Mouse (Mus musculus) T-helper 2 cell (primary cell): Measurements from ENCODE around the gene Nudt15.

Experiments
- in situ Hi-C: fragments of 300-600 bp; cut with MboI, MseI; formaldehyde crosslinking; loops from one replicate; pipeline ENCODE4 v1.15.1; 2025; ENCODE audit warnings: high pct_unique_total_duplicates

Gene Nudt15

GRCm38 (mm10) chr14:73507702-73508376, 40.2 kb downstream of the Nudt15 start:
- in situ Hi-C loops = loop anchor here (10.0 kb wide), 1 partner anchor 183 kb away; the partner anchor contains the start of gene Rb1

GRCm38 (mm10) chr14:73507200-73507599, 40.8 kb downstream of the Nudt15 start:
- in situ Hi-C loops = loop anchor here (10.0 kb wide), 1 partner anchor 182 kb away; the partner anchor contains the start of gene Rb1

DNA sequence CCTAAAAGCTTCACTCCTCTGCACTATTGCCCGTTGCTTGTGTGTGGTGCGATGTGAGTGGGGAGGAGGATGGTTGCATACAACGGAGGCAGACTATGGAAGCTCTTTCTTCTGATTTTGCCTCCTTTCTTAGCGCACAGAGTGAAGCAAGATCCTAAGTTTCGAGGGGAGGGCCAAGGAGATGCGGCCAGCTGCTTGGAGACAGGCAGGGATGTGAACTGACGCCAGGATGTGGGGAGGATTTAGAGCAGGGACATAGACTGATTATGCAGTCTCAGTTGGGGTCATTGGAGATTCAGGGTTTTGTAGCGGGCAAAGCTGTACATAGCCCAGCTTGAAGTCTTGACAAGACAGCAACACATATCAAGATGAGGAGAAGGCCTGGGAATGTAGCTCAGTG, 41.8 kb downstream of the Nudt15 start:
- in situ Hi-C loops = loop anchor here (10.0 kb wide), 1 partner anchor 181 kb away; the partner anchor contains the start of gene Rb1

DNA sequence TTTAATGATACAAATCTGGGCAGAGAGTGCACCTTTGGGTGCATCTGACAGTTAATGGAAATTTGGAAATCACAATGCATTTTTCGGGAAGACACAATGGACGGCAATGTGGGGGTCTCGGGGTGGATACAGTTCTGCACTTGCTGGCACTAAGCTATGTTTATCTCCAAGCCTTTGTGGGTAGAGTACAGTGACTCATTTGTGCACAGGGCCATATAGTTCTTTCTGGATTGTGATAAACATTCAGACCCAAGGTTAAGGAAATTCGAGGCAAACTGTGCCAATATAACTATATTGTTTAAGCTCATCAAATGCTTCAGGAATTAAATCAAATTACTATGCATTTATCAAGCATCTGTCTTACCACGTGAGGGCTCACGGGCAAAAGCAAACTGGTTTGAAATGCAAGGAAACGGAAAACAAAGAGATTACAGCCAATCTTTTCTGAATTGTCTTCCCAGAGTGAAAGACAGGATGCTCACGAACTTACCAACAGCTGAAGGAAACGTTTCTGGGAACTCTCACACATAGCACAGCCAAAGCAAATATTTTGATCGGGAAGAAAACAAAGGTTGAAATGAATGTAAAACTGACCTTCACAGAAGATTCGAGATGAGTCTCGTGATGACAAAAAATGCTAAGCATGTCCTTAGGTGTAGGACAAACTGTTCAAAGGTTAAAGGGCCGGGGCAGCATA, 44.7 kb downstream of the Nudt15 start:
- in situ Hi-C loops = loop anchor here (10.0 kb wide), 1 partner anchor 179 kb away; the partner anchor contains the start of gene Rb1

DNA sequence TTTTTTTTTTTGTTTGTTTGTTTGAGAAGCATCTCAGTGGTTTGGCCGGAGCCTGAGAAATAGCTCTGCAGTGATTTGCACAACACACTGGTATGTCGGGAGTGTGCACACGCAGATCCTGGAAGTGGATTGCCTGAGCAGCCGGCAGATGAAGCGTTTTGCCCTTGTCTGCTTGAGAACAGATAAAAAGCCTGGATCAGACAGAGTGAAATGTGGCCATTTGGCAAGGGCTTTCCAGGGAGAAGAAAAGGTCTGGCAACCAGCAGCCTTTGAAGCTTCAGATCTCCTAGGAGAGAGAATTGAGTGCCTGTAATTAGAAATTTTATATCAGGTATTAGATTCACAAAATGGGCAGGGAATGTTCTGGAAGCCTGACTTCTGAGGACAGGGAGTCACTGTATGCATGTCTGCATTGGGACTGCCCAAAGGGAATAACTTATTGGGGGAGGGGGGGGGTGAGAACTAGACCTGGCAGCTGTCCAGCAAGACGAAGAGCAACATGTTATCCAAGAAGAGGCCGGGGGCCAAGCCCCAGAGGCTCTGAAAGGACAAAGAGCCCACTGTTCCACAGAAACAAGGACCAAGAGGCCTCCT, 45.4 kb downstream of the Nudt15 start:
- in situ Hi-C loops = loop anchor here (10.0 kb wide), 1 partner anchor 178 kb away; the partner anchor contains the start of gene Rb1

GRCm38 (mm10) chr14:73501721-73502120, 46.3 kb downstream of the Nudt15 start:
- in situ Hi-C loops = loop anchor here (10.0 kb wide), 1 partner anchor 177 kb away; the partner anchor contains the start of gene Rb1

GRCm38 (mm10) chr14:73501283-73501682, 46.8 kb downstream of the Nudt15 start:
- in situ Hi-C loops = loop anchor here (10.0 kb wide), 1 partner anchor 176 kb away; the partner anchor contains the start of gene Rb1

GRCm38 (mm10) chr14:73495753-73496152, 52.3 kb downstream of the Nudt15 start:
- in situ Hi-C loops = no loop called here

- in situ Hi-C loops = loop anchor here (5.0 kb wide), 1 partner anchor 72 kb away; no protein-coding TSS in a partner anchor
Observed at GRCm38 (mm10) chr14:73494122-73494521, 53.9 kb downstream of the Nudt15 start.

- in situ Hi-C loops = loop anchor here (5.0 kb wide), 1 partner anchor 71 kb away; no protein-coding TSS in a partner anchor
Observed at GRCm38 (mm10) chr14:73493356-73493755, 54.7 kb downstream of the Nudt15 start.

- in situ Hi-C loops = no loop called here
Observed at GRCm38 (mm10) chr14:73486641-73487040, 61.4 kb downstream of the Nudt15 start.

GRCm38 (mm10) chr14:73484366-73485110, 63.5 kb downstream of the Nudt15 start:
- in situ Hi-C loops = no loop called here

- in situ Hi-C loops = no loop called here
Observed at GRCm38 (mm10) chr14:73483516-73484229, 64.4 kb downstream of the Nudt15 start.

DNA sequence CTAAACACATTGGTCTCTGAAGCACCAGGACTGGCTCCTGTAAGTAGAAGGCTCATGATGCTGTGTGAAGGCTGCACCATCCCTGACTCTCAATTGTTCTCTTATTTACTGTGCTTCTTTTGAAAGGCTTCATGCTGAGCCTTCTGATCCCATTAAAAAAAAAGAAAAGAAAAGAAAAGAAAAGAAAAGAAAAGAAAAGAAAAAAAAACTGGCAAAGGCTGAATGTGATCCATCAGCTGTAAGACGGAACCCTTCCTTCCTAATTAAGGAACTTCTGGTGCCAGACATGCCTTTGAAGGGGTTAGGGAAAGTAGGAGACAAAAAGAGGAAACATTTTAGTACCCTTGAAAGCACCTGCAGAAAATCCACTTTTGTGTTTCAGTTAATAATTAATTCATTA, 68.3 kb downstream of the Nudt15 start:
- in situ Hi-C loops = no loop called here

DNA sequence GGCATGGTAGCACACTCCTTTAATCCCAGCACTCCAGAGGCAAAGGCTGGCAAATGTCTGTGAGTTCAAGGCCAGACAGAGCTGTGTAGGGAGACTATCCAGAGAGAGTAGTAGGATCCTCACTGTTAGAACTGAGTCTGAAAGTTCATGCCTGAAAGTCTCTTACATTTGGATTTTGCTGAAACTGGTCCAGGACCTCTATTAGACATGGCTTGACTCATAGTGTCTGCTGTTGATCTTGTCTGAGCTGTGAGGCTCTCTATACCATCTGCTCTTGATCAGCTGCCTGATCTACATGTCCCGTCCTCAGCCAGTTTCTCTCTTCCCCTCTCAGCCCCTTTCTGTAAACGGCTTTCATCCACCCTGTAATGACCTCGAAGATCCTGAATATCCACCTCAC, 69.7 kb downstream of the Nudt15 start:
- in situ Hi-C loops = no loop called here

DNA sequence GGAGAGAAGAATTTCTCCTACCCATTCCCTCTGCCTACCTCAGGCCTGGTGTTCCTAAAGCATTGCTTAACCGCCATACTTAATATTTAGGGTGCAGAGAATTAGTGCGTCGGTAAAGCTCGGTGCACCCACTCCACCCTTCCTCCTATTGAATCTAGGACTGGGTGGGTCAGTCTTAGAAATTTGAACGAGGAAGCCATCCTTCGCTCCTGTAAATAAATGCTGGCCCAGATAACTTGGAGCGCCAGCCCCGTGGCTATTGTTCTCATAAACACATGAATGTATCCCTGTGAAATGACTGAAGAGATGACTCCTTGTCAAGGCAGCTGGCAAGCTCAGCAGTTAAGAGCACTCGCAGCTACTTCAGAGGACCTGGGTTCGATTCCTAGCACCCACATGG, 71.0 kb downstream of the Nudt15 start:
- in situ Hi-C loops = no loop called here

GRCm38 (mm10) chr14:73476361-73476934, 71.6 kb downstream of the Nudt15 start:
- in situ Hi-C loops = no loop called here

- in situ Hi-C loops = no loop called here
Observed at GRCm38 (mm10) chr14:73475506-73475905, 72.5 kb downstream of the Nudt15 start.

DNA sequence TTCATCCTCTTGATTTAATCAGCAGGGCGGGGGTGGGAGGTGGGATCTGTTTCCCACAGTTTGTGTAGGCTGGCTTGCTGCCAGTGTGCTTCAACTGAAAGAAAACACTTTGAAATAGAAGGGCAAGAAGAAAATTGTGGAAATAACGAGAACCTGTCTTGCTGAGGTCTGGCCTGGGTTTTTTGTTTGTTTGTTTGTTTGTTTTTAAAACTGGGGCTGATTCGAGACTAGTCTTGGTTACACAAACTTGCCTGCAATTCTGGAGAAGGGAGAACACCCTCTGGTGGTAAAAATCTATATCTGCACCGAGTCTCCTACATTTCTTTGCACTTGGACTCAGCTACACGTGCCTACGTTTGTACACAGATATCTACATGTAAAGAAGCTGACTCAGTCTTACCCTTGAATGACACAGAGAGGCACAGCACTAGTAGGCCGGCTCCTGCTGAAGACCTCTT, 73.4 kb downstream of the Nudt15 start:
- in situ Hi-C loops = no loop called here
